Mouse (Mus musculus): Measurements from ENCODE around the gene Man2a2.

Gene Man2a2

GRCm38 (mm10) chr7:80373352-80373751, 2.2 kb upstream of the Man2a2 start:
- in situ Hi-C loops (cut with MboI, MseI) = no loop called here

GRCm38 (mm10) chr7:80372667-80373066, 1.5 kb upstream of the Man2a2 start:
- in situ Hi-C loops (cut with MboI, MseI) = no loop called here

- in situ Hi-C loops (cut with MboI, MseI) = no loop called here
Measured at GRCm38 (mm10) chr7:80372166-80372565, 991 bp upstream of the Man2a2 start.

GRCm38 (mm10) chr7:80370649-80371040, 530 bp downstream of the Man2a2 start:
- in situ Hi-C loops (cut with MboI, MseI) = no loop called here

- in situ Hi-C loops (cut with MboI, MseI) = no loop called here
Measured at GRCm38 (mm10) chr7:80369967-80370431, 1.2 kb downstream of the Man2a2 start.

- in situ Hi-C loops (cut with MboI, MseI) = no loop called here
Measured at GRCm38 (mm10) chr7:80369461-80369860, 1.7 kb downstream of the Man2a2 start.

- in situ Hi-C loops (cut with MboI, MseI) = no loop called here
Measured at GRCm38 (mm10) chr7:80368635-80369421, 2.3 kb downstream of the Man2a2 start.

GRCm38 (mm10) chr7:80368009-80368408, 3.2 kb downstream of the Man2a2 start:
- in situ Hi-C loops (cut with MboI, MseI) = no loop called here

GRCm38 (mm10) chr7:80367232-80367631, 3.9 kb downstream of the Man2a2 start:
- in situ Hi-C loops (cut with MboI, MseI) = no loop called here

- in situ Hi-C loops (cut with MboI, MseI) = no loop called here
Measured at GRCm38 (mm10) chr7:80365759-80366158, 5.4 kb downstream of the Man2a2 start.

GRCm38 (mm10) chr7:80360435-80360834, 10.7 kb downstream of the Man2a2 start:
- in situ Hi-C loops (cut with MboI, MseI) = loop anchor here in 1 of 2 experiments (5.0 kb wide), 1 partner anchor 952 kb away; no protein-coding TSS in a partner anchor

GRCm38 (mm10) chr7:80358039-80358438, 13.1 kb downstream of the Man2a2 start:
- in situ Hi-C loops (cut with MboI, MseI) = no loop called here

- in situ Hi-C loops (cut with MboI, MseI) = no loop called here
Measured at GRCm38 (mm10) chr7:80357156-80357555, 14.0 kb downstream of the Man2a2 start.

- in situ Hi-C loops (cut with MboI, MseI) = no loop called here
Measured at GRCm38 (mm10) chr7:80356351-80356750, 14.8 kb downstream of the Man2a2 start.

GRCm38 (mm10) chr7:80352920-80353319, 18.3 kb downstream of the Man2a2 start:
- in situ Hi-C loops (cut with MboI, MseI) = no loop called here

- in situ Hi-C loops (cut with MboI, MseI) = no loop called here
Measured at GRCm38 (mm10) chr7:80350808-80351207, 20.4 kb downstream of the Man2a2 start.

GRCm38 (mm10) chr7:80347670-80348586, 23.2 kb downstream of the Man2a2 start:
- in situ Hi-C loops (cut with MboI, MseI) = no loop called here

GRCm38 (mm10) chr7:80346830-80347229, 24.3 kb downstream of the Man2a2 start:
- in situ Hi-C loops (cut with MboI, MseI) = no loop called here

- in situ Hi-C loops (cut with MboI, MseI) = no loop called here
Measured at GRCm38 (mm10) chr7:80346173-80346572, 25.0 kb downstream of the Man2a2 start.

GRCm38 (mm10) chr7:80343270-80344018, 27.7 kb downstream of the Man2a2 start:
- in situ Hi-C loops (cut with MboI, MseI) = no loop called here

- in situ Hi-C loops (cut with MboI, MseI) = no loop called here
Measured at GRCm38 (mm10) chr7:80342858-80343257, 28.3 kb downstream of the Man2a2 start, which contains the start of gene Hddc3. Gene Hddc3, plus strand, starts transcription at chr7:80343104.

- in situ Hi-C loops (cut with MboI, MseI) = no loop called here
Measured at GRCm38 (mm10) chr7:80341793-80342192, 29.4 kb downstream of the Man2a2 start.

Data from T-helper 17 cell (primary cell).